Mouse (Mus musculus): Measurements from ENCODE around the gene Nmur1.

- TF ChIP-seq CTCF (IDR thresholded peaks at IDR 0.05; ENCODE audit: borderline replicate concordance, insufficient read depth, low read depth, low read length), result peak; percentile 25; the same call in 1 of the 2 replicates
- no peak for TF ChIP-seq POLR2A (IDR thresholded peaks at IDR 0.05; ENCODE audit: borderline replicate concordance, insufficient read depth, low read length)
Measured at GRCm38 (mm10) chr1:86438501-86438900, 12.5 kb upstream of the Nmur1 start.
